Mouse (Mus musculus) fat pad, adult 2 months (tissue): ENCODE data around the gene Abca8a.

Experiments used
- DNase-seq: peaks from one replicate; pipeline ENCODE4 v3.0.0-alpha.2; 2011; ENCODE audit warnings: low read depth, low spot score; ENCODE audit errors: extremely low read depth

Abca8a gene

DNA sequence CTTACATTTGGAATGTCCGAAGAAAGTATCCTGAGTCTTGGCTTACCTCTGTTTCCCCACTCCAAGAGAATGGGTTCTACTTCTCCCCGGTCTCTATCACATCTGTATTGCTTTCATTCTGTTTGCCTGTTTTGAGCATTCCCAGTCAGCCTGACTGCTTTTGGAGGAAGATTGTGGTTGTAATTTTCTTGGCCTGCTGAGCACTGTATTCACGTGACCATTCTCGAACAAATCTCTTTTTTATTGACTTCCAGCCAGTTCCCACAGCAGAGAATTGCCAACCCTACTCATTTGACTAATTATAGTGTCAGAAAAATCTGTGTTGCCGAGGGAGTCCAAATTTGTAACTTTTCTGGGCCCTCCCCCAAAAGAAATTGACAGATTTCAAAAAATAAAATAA, at the start of gene Abca8a:
Gene Abca8a (minus strand): TSS at position 121 of the 400 bp plus-strand sequence.
- DNase-seq, result no peak

DNA sequence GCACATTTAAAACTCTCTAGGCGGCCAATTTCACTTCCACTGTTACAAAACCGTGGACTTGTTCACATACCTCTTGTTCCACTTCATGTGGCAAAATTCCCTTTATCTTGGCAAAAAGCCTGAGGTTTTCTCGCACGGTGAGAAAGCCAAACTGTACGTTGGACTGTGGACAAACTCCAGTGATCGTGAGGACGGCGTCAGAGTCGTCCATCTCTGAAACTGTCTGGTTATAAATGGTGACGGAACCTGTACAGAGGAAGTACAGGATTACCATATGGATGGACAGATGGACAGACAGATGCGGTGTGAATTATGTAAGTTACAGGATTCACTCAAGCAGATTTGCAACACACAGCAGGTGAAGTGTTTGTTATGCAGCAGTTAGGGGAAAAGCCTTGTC, 49.6 kb upstream of the Abca8a start:
- no peak for DNase-seq

- DNase-seq, result no peak
Observed at GRCm38 (mm10) chr11:110130760-110131159, 35.0 kb upstream of the Abca8a start.

- DNase-seq, result no peak
Observed at GRCm38 (mm10) chr11:110111137-110111536, 15.4 kb upstream of the Abca8a start.

GRCm38 (mm10) chr11:110101437-110101836, 5.7 kb upstream of the Abca8a start:
- no peak for DNase-seq

- no peak for DNase-seq
Observed at GRCm38 (mm10) chr11:110098901-110099300, 3.1 kb upstream of the Abca8a start.

GRCm38 (mm10) chr11:110097465-110097864, 1.7 kb upstream of the Abca8a start:
- DNase-seq, result no peak

- no peak for DNase-seq
Observed at GRCm38 (mm10) chr11:110094846-110095380, 865 bp downstream of the Abca8a start.

GRCm38 (mm10) chr11:110094236-110094635, 1.5 kb downstream of the Abca8a start:
- peak; percentile 13 for DNase-seq

DNA sequence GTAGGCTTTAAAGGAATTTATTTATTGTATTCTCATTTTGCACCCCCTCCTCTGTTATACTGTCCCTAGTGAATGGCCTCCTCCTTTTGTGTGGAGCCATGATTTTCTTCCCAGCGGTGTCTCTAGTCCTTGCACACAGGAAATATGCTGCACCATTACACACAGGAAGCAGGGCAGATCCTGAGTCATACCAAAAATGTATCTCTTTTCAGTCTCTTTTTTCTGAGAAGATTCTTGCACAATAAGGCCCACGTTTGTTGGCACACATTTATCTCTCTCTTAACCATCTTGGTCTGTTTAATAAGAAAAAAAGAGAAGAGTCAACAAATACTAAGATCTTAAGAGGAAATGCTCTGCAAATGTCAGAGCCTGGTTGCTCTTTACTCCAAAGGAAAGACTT, 4.5 kb downstream of the Abca8a start:
- DNase-seq, result no peak

GRCm38 (mm10) chr11:110072158-110072557, 23.6 kb downstream of the Abca8a start:
- DNase-seq, result no peak

DNA sequence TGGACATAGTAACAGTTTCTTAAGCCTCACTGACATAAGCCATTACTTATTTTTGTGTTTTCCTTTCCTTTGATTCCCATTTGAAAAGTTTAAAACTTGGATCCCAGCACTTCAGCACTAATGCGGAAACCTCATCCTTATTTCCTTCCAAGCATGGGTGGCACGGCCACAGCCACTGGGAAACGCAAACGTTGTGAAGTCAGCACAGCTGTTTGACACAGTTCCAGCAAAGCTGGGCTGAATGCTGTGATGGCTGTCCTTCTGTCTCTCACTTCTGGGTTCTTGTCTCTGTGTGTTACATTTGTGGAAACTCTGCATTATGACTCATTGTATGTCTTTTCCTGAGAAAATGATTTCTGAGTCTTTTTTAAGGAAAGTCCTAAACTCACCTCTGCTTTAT, 34.7 kb downstream of the Abca8a start:
- DNase-seq, result no peak

- DNase-seq, result no peak
Observed at GRCm38 (mm10) chr11:110060127-110060526, 35.7 kb downstream of the Abca8a start.

GRCm38 (mm10) chr11:110053681-110054080, 42.1 kb downstream of the Abca8a start:
- DNase-seq, result no peak

- DNase-seq, result no peak
Observed at GRCm38 (mm10) chr11:110037795-110038194, 58.0 kb downstream of the Abca8a start.

GRCm38 (mm10) chr11:110028913-110029695, 66.7 kb downstream of the Abca8a start:
- DNase-seq, result no peak

DNA sequence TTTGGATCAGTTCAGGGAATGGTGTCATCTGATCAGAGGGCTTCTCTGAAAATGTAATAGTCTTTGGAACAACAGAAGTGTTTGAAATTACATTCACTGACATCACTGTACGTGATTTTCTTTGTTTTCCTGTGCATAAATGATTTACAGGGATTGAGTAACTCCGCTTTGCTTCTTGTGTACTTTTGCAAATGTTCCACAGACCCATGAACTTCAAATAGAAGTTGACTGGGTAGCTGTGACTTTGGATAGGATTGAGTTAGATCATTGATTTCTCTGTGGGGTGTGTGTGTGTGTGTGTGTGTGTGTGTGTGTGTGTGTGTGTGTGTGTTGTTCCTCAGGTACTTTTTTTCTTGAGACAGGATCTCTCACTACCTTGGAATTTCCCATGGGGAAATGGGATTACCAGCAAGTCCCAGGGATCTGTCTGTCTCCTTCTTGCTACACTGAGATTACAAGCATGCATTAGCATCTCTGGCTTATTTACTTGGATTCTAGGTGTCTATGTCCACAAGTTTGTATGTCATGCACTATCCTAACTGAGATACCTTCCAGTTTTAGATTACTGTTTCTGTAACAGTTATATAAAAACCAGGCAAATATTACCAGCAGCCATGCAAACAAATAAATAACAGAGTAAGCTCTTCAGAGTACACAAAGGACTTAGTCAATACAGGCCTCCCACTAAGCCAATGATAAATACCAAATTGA, 84.8 kb downstream of the Abca8a start:
- no peak for DNase-seq

GRCm38 (mm10) chr11:109995624-109996023, 100.2 kb downstream of the Abca8a start, which contains the start of gene Abca8b:
TSS of gene Abca8b (minus strand) at chr11:109995845.
- no peak for DNase-seq

DNA sequence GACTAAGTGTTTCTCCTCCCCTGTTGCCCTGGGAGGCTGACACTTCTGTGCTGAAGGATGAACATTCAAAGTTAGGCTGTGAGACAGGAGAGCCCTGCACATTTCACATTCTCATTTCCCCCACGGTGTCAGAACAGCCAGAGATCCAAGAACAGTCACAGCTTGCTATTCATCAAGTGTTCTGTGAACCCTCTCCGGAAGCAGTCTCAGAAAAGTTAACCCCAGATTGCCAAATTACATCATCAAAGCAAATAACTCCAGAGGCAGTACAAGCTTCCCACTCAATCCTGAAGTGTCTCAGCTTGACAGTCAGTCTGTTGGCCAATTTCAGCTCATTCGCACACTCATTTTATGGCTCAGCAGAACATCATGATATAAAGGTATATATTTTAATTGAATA, 100.8 kb downstream of the Abca8a start:
- DNase-seq, result peak; percentile 8

- no peak for DNase-seq
Observed at GRCm38 (mm10) chr11:109994014-109994413, 101.8 kb downstream of the Abca8a start.

- DNase-seq, result no peak
Observed at GRCm38 (mm10) chr11:109991270-109991669, 104.5 kb downstream of the Abca8a start.

DNA sequence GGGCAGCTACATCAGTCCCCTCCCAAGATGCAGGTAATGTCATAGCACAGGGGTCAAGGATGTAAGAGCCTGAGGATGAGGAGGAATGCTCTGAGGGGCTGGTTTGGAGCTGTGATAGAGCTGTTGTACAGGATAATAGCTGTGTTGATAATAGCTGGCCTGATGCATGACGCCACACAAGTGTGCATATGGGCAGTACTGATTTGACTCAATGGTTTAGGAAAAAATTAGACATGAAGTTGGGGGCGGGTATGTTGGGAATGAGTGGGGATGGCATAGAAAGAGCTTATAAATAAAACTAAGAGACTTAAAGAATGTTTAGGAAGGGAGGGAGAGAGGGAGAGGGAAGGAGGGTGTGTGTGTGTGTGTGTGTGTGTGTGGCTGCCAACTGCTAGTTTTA, 105.5 kb downstream of the Abca8a start:
- no peak for DNase-seq
